Mouse (Mus musculus) gastrocnemius, postnatal 4 days (tissue): Measurements from ENCODE around the gene Rnase2b. TPM values are rescaled to one million over a fixed set of nuclear protein-coding genes. Genes with fewer than 3 reads are reported as not detected.

Source experiments
- total RNA-seq, 2 experiments: library from RNA; stranded (reverse); gene quantifications; 2 replicates each; pipeline ENCODE4 v1.2.3; 2021

The Rnase2b gene
- total RNA-seq, 2 experiments from 2014 or later = not detected

Other genes starting within 250 kb of the Rnase2b start
- gene Osgep, start 237.4 kb upstream of the Rnase2b start, total RNA-seq = 10 to 100 TPM; 48.6 to 52.2 TPM
- gene Apex1, start 237.3 kb upstream of the Rnase2b start, total RNA-seq = 10 to 100 TPM; 61.1 to 62.7 TPM
- 10 to 100 TPM; 23.5 to 25.2 TPM for gene Pip4p1, start 231.4 kb upstream of the Rnase2b start, total RNA-seq
- 10 to 100 TPM; 12.7 to 13.9 TPM for gene Pnp, start 231.2 kb upstream of the Rnase2b start, total RNA-seq
- gene Gm49342, start 217.7 kb upstream of the Rnase2b start, total RNA-seq = 1 to 10 TPM; 7.9 to 8.5 TPM
- gene Pnp2, start 206.3 kb upstream of the Rnase2b start, total RNA-seq = under 1 TPM; 0.67 to 0.71 TPM
- gene Rnase10, start 154.5 kb upstream of the Rnase2b start, total RNA-seq = not detected
- not detected for gene Rnase9, start 120.4 kb upstream of the Rnase2b start, total RNA-seq
- gene Rnase11, start 112.1 kb upstream of the Rnase2b start, total RNA-seq = not detected
- gene Rnase12, start 104.6 kb upstream of the Rnase2b start, total RNA-seq = not detected
- not detected for gene Olfr750, start 87.8 kb upstream of the Rnase2b start, total RNA-seq
- gene Rnase4, start 71.2 kb upstream of the Rnase2b start, total RNA-seq = 10 to 100 TPM; 76.4 to 86.0 TPM
- 1 to 10 TPM; 7.7 to 8.9 TPM for gene Ang, start 71.1 kb upstream of the Rnase2b start, total RNA-seq
- not detected for gene Eddm3b, start 47.8 kb upstream of the Rnase2b start, total RNA-seq
- under 1 TPM; 0.25 to 0.52 TPM for gene Rnase6, start 38.4 kb upstream of the Rnase2b start, total RNA-seq
- gene Rnase1, start 15.5 kb upstream of the Rnase2b start, total RNA-seq = not detected
- not detected for gene Ang2, start 36.9 kb downstream of the Rnase2b start, total RNA-seq
- gene Ear14, start 41.1 kb downstream of the Rnase2b start, total RNA-seq = not detected
- gene Rnase2a, start 93.9 kb downstream of the Rnase2b start, total RNA-seq = not detected
- gene Gm7247, start 199.5 kb downstream of the Rnase2b start, total RNA-seq = not detected
- not detected for gene Vmn2r88, start 248.6 kb downstream of the Rnase2b start, total RNA-seq